Mouse (Mus musculus): ENCODE data around the gene Tbc1d30.
A peak's percentile ranks its signal among the peaks of the same experiment; 100 is the strongest.

Gene Tbc1d30

DNA sequence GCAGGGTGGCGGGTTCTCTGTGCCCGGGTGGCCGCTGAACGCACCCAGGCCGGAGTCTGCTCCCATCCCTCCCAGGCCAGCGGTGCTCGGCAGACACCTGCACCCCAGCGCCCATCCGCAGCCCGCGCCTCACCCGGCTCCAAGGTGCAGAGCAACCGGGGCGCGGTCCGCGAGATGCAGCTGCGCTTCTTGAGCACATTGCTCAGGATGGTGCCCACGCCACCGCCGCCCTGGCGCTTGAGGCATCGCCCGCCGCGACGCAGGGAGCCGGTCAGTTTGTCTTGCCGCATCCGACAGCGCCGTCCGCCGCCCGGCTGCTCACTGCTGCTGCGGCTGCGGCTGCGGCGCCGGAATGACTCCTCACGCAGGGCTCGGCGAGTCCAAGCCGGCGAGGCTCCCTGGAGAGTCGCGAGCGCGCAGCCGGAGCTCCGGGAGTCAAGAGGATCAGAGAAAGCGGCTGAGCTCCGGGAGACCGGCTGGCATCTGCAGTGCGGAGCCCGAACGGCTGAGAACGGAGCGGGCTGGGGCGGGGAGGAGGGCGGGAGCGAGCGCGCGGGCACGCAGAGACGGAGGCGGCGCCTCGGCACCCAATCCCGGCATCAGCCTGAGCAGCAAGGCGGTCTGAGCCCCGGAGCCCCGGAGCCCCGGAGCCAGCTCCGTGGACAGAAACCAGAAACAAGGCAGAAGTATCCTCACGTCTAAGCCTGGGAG is 40.4 kb downstream of the Tbc1d30 start:
- peak; percentile 88 for DNase-seq

GRCm38 (mm10) chr10:121309801-121310510 is 41.1 kb downstream of the Tbc1d30 start:
- no peak for DNase-seq

GRCm38 (mm10) chr10:121309123-121309655 is 41.9 kb downstream of the Tbc1d30 start:
- DNase-seq, result no peak

GRCm38 (mm10) chr10:121305441-121305840 is 45.6 kb downstream of the Tbc1d30 start:
- no peak for DNase-seq

DNA sequence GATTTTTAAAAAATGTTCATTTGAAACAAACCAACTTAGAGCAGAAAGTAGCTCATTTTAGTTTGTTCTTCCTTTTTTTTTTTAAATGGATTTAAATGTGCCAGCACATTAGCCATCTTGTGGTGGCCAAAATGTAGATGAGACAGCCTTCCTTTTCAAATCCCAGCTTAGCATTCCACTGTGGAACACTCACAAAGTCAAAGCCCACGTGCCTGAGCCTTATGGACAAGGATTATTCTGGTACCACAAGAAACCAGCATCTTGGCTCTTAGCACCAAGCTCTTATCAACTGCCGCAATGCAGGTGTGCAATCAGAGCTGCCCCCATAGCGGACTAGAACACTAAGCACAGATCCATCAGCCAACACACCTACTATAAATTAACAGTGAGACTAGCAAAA is 47.5 kb downstream of the Tbc1d30 start:
- no peak for DNase-seq

GRCm38 (mm10) chr10:121301868-121302267 is 49.2 kb downstream of the Tbc1d30 start:
- DNase-seq, result no peak

GRCm38 (mm10) chr10:121300659-121301058 is 50.4 kb downstream of the Tbc1d30 start:
- DNase-seq, result no peak

DNA sequence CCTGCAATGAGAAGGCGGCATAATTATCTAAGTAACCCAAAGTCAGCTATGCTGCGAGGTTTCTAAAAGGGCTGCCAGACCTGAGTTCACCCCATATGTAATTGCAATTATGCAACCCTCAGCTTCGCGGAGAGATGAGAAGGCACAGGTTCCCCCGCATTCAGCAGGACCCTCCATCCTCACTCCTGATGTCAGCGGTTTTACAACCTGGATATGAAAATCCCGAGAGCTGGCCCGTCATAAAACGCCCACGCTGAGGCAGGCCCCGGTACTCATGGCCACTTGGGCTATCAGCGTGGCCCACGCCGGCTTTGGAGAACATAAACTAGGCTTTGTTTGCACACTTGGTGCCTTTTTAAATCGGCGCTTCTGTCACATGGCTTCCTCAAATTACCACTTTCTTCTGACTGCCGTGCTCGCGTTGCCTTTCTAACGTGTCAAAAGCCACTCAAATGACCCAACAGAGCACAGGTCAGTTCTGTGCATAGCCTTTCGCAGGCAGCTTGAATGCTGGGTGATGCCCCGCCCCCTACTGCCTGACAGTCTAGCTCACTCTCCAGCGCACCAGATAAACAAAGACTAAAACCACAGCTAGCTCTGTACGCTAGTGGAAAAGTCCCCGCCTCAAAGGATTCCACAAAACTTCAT is 53.9 kb downstream of the Tbc1d30 start:
- DNase-seq, result no peak

GRCm38 (mm10) chr10:121294471-121294870 is 56.6 kb downstream of the Tbc1d30 start:
- DNase-seq, result no peak

DNA sequence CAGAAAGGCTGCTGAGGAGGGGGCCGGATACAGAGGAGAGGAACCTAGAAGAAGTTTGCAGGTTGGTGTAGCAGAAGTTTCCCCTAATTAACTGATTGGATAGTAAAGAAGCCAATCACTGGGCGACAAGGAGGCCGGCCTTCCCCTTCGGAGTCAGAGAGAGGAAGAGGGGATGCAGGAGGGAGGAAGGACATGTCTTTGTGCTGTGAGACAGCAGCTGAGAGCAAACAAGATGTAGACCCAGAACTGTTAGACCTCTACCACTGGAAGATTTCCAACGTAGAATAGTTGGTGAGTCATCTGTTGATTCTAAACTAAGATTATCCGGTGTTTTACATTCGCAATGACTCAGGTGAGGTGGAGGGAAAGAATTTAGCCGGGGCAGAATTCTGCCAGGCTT is 57.2 kb downstream of the Tbc1d30 start:
- no peak for DNase-seq

DNA sequence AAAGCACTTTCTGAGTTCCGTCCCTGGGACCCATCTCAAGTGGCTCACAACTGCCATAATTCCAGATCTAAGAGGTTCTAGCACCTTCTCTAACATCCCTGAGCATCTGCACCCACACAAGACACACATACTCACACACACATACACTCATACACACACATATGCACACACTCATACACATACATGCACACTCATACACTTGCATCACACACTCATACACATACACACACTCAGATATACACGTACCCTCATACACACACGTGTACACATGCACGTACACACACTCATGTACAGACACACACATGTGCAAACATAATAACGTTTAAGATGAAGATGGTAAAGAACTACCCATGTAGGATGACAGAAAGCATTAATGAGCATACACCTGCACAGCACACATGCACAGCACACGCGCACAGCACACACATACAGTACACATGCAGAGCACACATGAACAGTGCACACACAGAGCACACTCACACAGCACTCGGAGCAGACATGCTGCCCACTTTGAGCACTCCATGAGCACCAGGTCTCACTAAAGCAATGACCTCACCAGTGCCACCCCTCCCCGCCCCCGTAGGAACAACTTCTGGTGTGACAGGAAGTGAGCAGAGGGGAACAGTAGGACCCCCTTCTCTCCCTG is 59.7 kb downstream of the Tbc1d30 start:
- no peak for DNase-seq

GRCm38 (mm10) chr10:121290682-121291078 is 60.4 kb downstream of the Tbc1d30 start:
- DNase-seq, result peak; percentile 82

- no peak for DNase-seq
These were observed 61.0 kb downstream of the Tbc1d30 start for GRCm38 (mm10) chr10:121289970-121290681.

DNA sequence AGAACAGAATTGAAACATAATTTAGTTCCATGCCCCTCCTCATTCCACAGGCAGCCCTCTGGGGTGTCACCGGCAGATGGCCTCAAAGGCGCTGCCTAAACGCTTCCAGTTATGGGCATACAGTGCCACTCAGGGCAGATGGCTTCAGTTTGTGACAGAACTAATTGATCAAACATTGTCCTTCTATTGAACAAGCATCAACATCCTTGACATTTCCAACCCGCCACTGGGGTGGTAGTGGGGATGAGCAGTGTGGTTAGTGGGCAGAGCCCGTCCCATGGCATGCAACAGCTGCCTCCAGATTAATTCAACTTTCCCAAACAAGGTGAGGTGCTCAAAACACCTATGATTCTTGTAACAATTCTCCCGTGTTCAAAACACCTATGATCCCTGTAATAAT is 68.2 kb downstream of the Tbc1d30 start:
- no peak for DNase-seq

GRCm38 (mm10) chr10:121282436-121282835 is 68.6 kb downstream of the Tbc1d30 start:
- no peak for DNase-seq

DNA sequence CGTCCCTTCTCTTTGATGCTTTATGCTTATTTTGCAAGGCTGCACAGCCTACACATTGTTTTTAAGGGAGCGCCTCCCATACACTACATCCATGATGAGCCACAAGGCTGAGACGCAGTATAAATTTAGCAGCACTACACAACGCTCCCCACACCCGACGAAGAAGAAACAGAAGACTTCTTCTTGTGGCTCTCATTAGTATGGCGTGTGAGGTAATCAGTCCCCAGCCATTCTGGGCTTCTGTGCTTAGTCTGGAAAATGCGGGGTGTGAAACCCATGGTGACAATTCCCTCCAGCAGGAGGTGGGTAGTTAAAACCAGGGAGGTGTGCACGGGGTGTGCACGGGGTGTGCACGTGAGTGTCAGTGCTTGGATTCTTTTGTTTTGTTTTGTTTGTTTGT is 70.1 kb downstream of the Tbc1d30 start:
- DNase-seq, result peak; percentile 62

DNA sequence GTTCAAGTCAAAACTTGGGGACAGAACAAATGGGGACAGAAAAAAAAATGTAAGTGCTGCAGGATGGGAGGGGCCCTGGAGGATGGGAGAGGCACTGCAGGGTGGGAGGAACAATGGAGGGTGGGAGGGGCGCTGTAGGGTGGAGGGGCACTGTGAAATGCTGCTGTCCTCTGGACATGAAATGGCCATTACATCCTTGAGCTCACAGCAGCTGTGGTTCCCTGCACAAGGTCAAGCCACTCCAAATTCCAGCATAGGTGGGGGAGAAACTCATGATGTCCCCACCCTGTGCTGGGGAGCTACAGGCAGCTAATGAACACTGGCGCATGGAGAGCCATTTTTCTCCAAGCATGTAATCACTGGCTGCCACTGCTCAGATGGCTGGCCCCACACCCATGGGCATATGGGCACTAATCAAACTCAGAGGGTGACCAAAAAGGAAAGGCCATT is 74.0 kb downstream of the Tbc1d30 start:
- no peak for DNase-seq

DNA sequence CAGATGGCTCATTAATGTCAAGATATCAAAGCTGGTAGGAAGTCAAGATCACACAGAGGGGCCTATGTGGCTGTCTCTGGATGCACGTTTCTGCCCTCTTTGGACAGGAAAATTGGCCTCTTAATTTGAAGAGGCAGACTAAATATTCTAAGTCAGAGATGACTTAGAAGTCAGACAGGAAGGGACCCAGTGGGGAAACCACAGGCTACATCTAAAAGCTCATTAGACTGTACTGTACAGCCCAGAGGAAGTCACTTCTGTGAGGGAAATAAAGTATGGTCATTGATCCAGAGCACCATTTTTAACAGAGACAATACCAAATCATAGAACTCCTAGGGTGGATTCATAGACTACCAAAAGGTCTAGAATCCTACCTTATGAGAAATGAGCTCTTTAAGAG is 76.1 kb downstream of the Tbc1d30 start:
- DNase-seq, result no peak

DNA sequence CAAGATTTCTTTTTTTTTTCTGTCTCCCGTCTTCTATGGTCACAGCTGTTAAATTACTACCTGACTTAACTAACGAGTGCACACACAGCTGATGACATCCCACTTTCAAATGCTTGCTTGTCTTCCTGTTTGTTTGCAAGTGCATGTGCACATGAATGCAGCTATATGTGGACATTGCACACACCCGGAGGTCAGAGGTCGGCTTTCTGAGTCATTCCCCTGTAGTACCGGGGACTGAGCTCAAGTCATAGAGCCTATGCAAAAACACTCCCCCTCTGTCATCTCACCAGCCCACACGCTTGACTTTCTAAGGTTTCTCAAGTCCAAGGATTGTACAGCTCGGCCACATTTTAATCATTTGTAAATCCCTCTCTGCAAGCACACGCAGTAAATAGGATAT is 80.1 kb downstream of the Tbc1d30 start:
- no peak for DNase-seq

GRCm38 (mm10) chr10:121268771-121269170 is 82.3 kb downstream of the Tbc1d30 start:
- no peak for DNase-seq

GRCm38 (mm10) chr10:121264204-121264575 is 86.9 kb downstream of the Tbc1d30 start:
- no peak for DNase-seq

- DNase-seq, result no peak
These were observed 87.4 kb downstream of the Tbc1d30 start for GRCm38 (mm10) chr10:121263520-121264203.
